Mouse (Mus musculus): ENCODE results near the gene Galnt18. TPM values are rescaled to one million over a fixed set of nuclear protein-coding genes. Genes with fewer than 3 reads are reported as not detected.

The Galnt18 gene
- total and polyA plus RNA-seq, 2 experiments from 2014 or later, result 16.5 to 27.1 TPM

- Histone ChIP-seq H3K4me3 (ENCODE audit: low read depth, low read length) (no peak overlapping the region), H3K4me2 (ENCODE audit: low read depth, low read length) (no peak overlapping the region), H3K9me3 (replicated peaks; ENCODE audit: control insufficient read depth, low read length) (no peaks in the 10 kb centered on the region), H3K27me3 (ENCODE audit: control insufficient read depth, insufficient read depth, low read length) (no peaks in the 10 kb centered on the region), H3K36me3 (replicated peaks; ENCODE audit: control insufficient read depth, insufficient read depth, low read length) (no peaks in the 10 kb centered on the region; the same call in 1 of the 2 replicates), H3K4me1 (ENCODE audit: control insufficient read depth, insufficient read depth) (no peaks in the 10 kb centered on the region; the same call in 1 of the 2 replicates), H3K9ac (replicated peaks; ENCODE audit: low read depth, low read length) (no peak overlapping the region), H3K27ac (ENCODE audit: low read depth) (no peak overlapping the region)
- DNase-seq (ENCODE audit: low spot score) (no peak), ATAC-seq (ENCODE audit: insufficient read depth, low read depth) (no peak)
- no peak for TF ChIP-seq CTCF (IDR thresholded peaks at IDR 0.05; ENCODE audit: low read depth)
- no peak for TF ChIP-seq EP300 (IDR thresholded peaks at IDR 0.05; ENCODE audit: low read depth)
- WGBS, result 73% methylated on average over 1 of the region's 1 CpGs
Observed at GRCm38 (mm10) chr7:111545614-111546013, 234.2 kb downstream of the Galnt18 start.

GRCm38 (mm10) chr7:111537946-111538345 lies 241.8 kb downstream of the Galnt18 start:
- peak; percentile 90 for ATAC-seq (ENCODE audit: insufficient read depth, low read depth)
- TF ChIP-seq EP300 (IDR thresholded peaks at IDR 0.05; ENCODE audit: low read depth), result no peak
- H3K9ac ChIP-seq (replicated peaks; ENCODE audit: low read depth, low read length), result no peak overlapping the region
- H3K27me3 ChIP-seq (ENCODE audit: control insufficient read depth, insufficient read depth, low read length), result no peaks in the 10 kb centered on the region
- no peak overlapping the region for H3K4me3 ChIP-seq (ENCODE audit: low read depth, low read length)
- WGBS, result 32% methylated on average over 6 of the region's 6 CpGs
- no peaks in the 10 kb centered on the region for H3K36me3 ChIP-seq (replicated peaks; ENCODE audit: control insufficient read depth, insufficient read depth, low read length)
- H3K4me2 ChIP-seq (ENCODE audit: low read depth, low read length), result no peak overlapping the region
- peak; percentile 80 for DNase-seq (ENCODE audit: low spot score)
- no peaks in the 10 kb centered on the region for H3K9me3 ChIP-seq (replicated peaks; ENCODE audit: control insufficient read depth, low read length)
- H3K27ac ChIP-seq (ENCODE audit: low read depth), result peak overlapping the region; percentile 35; the same call in 1 of the 2 replicates
- peaks cover 5% of the 10 kb centered on the region; the same call in 1 of the 2 replicates for H3K4me1 ChIP-seq (ENCODE audit: control insufficient read depth, insufficient read depth)

DNA sequence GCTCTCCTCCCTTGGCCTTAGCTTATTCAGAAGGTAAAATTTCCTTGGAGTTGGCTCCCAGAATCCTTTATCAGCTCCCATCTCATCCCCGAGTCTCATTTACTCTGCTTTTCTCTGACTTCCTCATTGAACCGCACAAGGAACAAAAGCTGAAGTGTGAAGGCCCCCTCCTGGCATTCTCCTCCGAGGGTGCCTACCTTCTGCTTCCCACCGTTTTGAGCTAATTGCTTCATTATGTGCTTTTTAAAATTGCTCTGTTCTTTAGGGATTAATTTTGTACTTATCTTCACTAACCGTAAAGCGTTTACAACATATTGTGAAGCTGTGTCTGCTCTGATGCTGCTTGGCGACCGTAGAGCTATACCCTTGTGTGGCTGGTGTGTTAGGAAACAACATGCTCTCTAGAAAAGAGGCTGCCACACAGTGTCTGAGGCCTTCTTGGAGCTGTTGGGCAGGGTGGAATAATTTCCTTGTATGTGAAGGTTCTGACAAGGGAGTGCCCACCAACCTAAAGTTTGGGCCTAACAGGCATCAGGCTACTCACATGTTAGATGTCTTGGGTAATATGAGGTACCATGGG lies 244.9 kb downstream of the Galnt18 start:
- no peak for TF ChIP-seq EP300 (IDR thresholded peaks at IDR 0.05; ENCODE audit: low read depth)
- TF ChIP-seq CTCF (IDR thresholded peaks at IDR 0.05; ENCODE audit: low read depth), result no peak
- Histone ChIP-seq H3K4me2 (ENCODE audit: low read depth, low read length) (no peak overlapping the region), H3K27ac (ENCODE audit: low read depth) (no peak overlapping the region), H3K4me1 (ENCODE audit: control insufficient read depth, insufficient read depth) (0 out of 2 replicates have a peak, but pooled peaks cover 5% of the 10 kb centered on the region), H3K9me3 (replicated peaks; ENCODE audit: control insufficient read depth, low read length) (no peaks in the 10 kb centered on the region), H3K4me3 (ENCODE audit: low read depth, low read length) (no peak overlapping the region), H3K9ac (replicated peaks; ENCODE audit: low read depth, low read length) (no peak overlapping the region), H3K36me3 (replicated peaks; ENCODE audit: control insufficient read depth, insufficient read depth, low read length) (no peaks in the 10 kb centered on the region), H3K27me3 (ENCODE audit: control insufficient read depth, insufficient read depth, low read length) (no peaks in the 10 kb centered on the region)
- no peak for DNase-seq (ENCODE audit: low spot score)
- ATAC-seq (ENCODE audit: insufficient read depth, low read depth), result no peak
- WGBS, result 70% methylated on average over 8 of the region's 8 CpGs

DNA sequence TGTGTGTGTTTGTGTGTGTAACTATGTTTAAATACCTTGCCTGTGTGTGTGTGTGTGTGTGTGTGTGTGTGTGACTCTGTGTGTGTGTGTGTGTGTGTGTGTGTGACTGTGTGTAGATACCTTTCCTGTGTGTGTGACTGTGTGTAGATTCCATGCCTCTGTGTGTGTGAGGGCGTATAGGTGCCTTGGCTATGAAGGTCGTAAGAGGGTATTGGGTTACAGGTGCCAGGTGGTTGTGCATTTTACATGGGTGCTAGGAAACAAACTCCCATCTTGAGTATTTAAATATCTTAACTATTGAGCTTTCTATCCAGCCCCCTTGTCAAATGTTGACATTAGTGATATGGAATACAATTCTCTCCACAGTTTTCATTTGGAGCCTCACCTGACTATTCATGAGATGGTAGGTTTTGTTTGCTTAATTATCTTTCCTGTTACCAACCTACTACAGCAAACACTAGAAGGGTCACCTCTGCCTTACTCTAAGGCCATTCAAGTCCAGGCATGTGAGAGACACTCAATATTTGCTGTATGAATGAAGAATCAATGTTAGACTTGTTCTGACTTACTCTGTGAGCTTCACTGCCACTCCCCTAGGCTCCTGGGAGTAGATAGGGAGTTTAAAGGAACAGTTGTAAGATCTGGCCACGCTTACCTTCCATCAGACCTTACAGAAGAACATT lies 250.7 kb downstream of the Galnt18 start:
- Histone ChIP-seq H3K9me3 (replicated peaks; ENCODE audit: control insufficient read depth, low read length) (no peaks in the 10 kb centered on the region), H3K4me1 (ENCODE audit: control insufficient read depth, insufficient read depth) (0 out of 2 replicates have a peak, but pooled peaks cover 7% of the 10 kb centered on the region), H3K27ac (ENCODE audit: low read depth) (no peak overlapping the region), H3K36me3 (replicated peaks; ENCODE audit: control insufficient read depth, insufficient read depth, low read length) (no peaks in the 10 kb centered on the region), H3K27me3 (ENCODE audit: control insufficient read depth, insufficient read depth, low read length) (no peaks in the 10 kb centered on the region), H3K9ac (replicated peaks; ENCODE audit: low read depth, low read length) (no peak overlapping the region), H3K4me3 (ENCODE audit: low read depth, low read length) (no peak overlapping the region), H3K4me2 (ENCODE audit: low read depth, low read length) (no peak overlapping the region)
- WGBS, result 81% methylated on average over 3 of the region's 3 CpGs
- DNase-seq (ENCODE audit: low spot score), result no peak
- ATAC-seq (ENCODE audit: insufficient read depth, low read depth), result no peak
- no peak for TF ChIP-seq EP300 (IDR thresholded peaks at IDR 0.05; ENCODE audit: low read depth)
- no peak for TF ChIP-seq CTCF (IDR thresholded peaks at IDR 0.05; ENCODE audit: low read depth)

- Histone ChIP-seq H3K36me3 (replicated peaks; ENCODE audit: control insufficient read depth, insufficient read depth, low read length) (no peaks in the 10 kb centered on the region), H3K4me1 (ENCODE audit: control insufficient read depth, insufficient read depth) (0 out of 2 replicates have a peak, but pooled peaks cover 7% of the 10 kb centered on the region), H3K27me3 (ENCODE audit: control insufficient read depth, insufficient read depth, low read length) (no peaks in the 10 kb centered on the region), H3K9me3 (replicated peaks; ENCODE audit: control insufficient read depth, low read length) (no peaks in the 10 kb centered on the region), H3K4me2 (ENCODE audit: low read depth, low read length) (no peak overlapping the region), H3K4me3 (ENCODE audit: low read depth, low read length) (no peak overlapping the region), H3K27ac (ENCODE audit: low read depth) (no peak overlapping the region), H3K9ac (replicated peaks; ENCODE audit: low read depth, low read length) (no peak overlapping the region)
- TF ChIP-seq CTCF (IDR thresholded peaks at IDR 0.05; ENCODE audit: low read depth) (no peak), EP300 (IDR thresholded peaks at IDR 0.05; ENCODE audit: low read depth) (no peak)
- DNase-seq (ENCODE audit: low spot score) (no peak), ATAC-seq (ENCODE audit: insufficient read depth, low read depth) (0 out of 2 replicates have a peak, but pooled peaks have one; percentile 8)
- WGBS, result 6% methylated on average over 1 of the region's 1 CpGs
Observed at GRCm38 (mm10) chr7:111528462-111528861, 251.3 kb downstream of the Galnt18 start.
